In the genomic region with DNA sequence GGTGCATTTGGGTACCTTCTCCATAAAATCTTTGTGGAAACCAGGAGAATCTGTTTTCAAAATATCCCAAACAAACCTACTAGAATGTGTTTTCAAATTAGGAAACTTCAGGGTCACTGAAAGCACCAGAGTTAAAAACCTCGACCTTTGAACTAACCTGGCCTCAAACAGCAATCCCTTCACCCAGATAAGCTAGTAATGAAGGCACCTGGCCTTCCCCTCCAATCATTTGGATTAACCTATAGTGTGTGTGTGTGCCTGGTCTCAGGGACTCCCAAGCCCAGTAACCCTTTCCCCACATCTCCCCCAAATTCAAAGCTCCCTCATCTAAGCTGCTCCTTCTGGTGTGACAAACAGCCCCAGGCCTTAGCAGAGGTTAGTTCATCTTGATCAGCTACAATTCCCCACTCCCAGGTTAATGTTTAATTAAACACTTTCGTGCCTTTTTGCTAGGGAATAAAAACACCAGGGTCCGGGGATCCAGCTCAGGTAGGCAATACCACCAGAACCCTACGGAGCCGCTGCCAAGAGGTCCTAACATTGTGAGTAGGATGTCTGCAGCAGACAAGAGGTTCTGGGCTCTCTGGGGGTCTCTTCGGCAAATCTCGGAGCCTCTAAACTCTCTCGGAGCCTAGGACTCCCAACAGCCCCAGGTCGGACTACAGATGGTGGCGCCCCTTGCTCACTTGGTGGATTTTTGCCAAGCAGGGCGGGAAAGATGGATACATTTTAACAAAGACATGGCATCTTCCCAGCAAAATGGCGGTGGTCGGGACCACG, we compare ENCODE assay signal across 9 mouse cellular contexts. TPM values are rescaled to one million over a fixed set of nuclear protein-coding genes. Genes with fewer than 3 reads are reported as not detected.
DNase-seq lines count a peak whose midpoint lies in the region; ATAC-seq and TF ChIP-seq lines count a peak whose summit lies in the region.
"Had no signal": no experiment of that assay in that cellular context is flagged by ENCODE, and none has a peak within 500 bp of the region (broad histone marks: within the 10 kb centered on the region; RNA-seq: fewer than 3 reads in every experiment).

No protein-coding gene starts in this region.

- no peaks in the 10 kb centered on the region for H3K36me3 ChIP-seq in lung, postnatal 0 days (ENCODE audit: insufficient read depth, low read length)
- no peaks in the 10 kb centered on the region for H3K36me3 ChIP-seq in hindbrain, embryonic 12.5 days
- no peaks in the 10 kb centered on the region for H3K36me3 ChIP-seq in limb, embryonic 14.5 days (ENCODE audit: control insufficient read depth, insufficient read depth, low read length)
- H3K36me3 ChIP-seq in testis, adult 2 months (ENCODE audit: control insufficient read depth, insufficient read depth, low read length) = no peaks in the 10 kb centered on the region

- no peak for ATAC-seq in lung, postnatal 0 days
- ATAC-seq in hindbrain, embryonic 12.5 days (ENCODE audit: low FRiP score) = no peak
- no peak for ATAC-seq in limb, embryonic 14.5 days (ENCODE audit: low FRiP score, low read depth)
- no peak for ATAC-seq in frontal cortex, adult (ENCODE audit: low TSS enrichment)
- ATAC-seq in inflammation-experienced regulatory T-cells, adult 6 months = no peak

- no peak for TF ChIP-seq POLR2A in lung, adult 2 months (IDR thresholded peaks at IDR 0.05; ENCODE audit: borderline replicate concordance, extremely low read depth, low read depth, low read length)
- TF ChIP-seq POLR2A in limb, embryonic 14.5 days (IDR thresholded peaks at IDR 0.05; ENCODE audit: borderline replicate concordance, extremely low read depth, insufficient read depth, insufficient read length) = no peak
- TF ChIP-seq POLR2A in testis, adult 2 months (IDR thresholded peaks at IDR 0.05; ENCODE audit: control insufficient read depth, low read depth, low read length) = 0 out of 2 replicates have a peak, but pooled peaks have one; percentile 16

- no peak overlapping the region for H3K4me3 ChIP-seq in lung, postnatal 0 days (ENCODE audit: low read depth, low read length)
- no peak overlapping the region for H3K4me3 ChIP-seq in lung, adult 2 months (replicated peaks; ENCODE audit: extremely low read depth, low read depth, low read length)
- peak overlapping the region; percentile 71 for H3K4me3 ChIP-seq in hindbrain, embryonic 12.5 days
- peak overlapping the region; percentile 82 for H3K4me3 ChIP-seq in limb, embryonic 14.5 days (replicated peaks; ENCODE audit: low read length)
- H3K4me3 ChIP-seq in testis, adult 2 months (ENCODE audit: control insufficient read depth, low read depth, low read length) = peak overlapping the region; percentile 84

- TF ChIP-seq EP300 in lung, postnatal 0 days (IDR thresholded peaks at IDR 0.05) = no peak

- peaks cover 11% of the 10 kb centered on the region; the same call in 1 of the 2 replicates for H3K4me1 ChIP-seq in lung, postnatal 0 days (ENCODE audit: insufficient read depth, low read depth, low read length)
- H3K4me1 ChIP-seq in lung, adult 2 months (ENCODE audit: control insufficient read depth, insufficient read depth, low read length) = peaks cover 17% of the 10 kb centered on the region
- H3K4me1 ChIP-seq in hindbrain, embryonic 12.5 days = peaks cover 42% of the 10 kb centered on the region
- H3K4me1 ChIP-seq in limb, embryonic 14.5 days (ENCODE audit: control insufficient read depth, insufficient read depth, low read length) = peaks cover 25% of the 10 kb centered on the region
- H3K4me1 ChIP-seq in testis, adult 2 months (ENCODE audit: control insufficient read depth, insufficient read depth, low read length) = peaks cover 41% of the 10 kb centered on the region

- no peak overlapping the region for H3K9ac ChIP-seq in lung, postnatal 0 days (replicated peaks; ENCODE audit: low read depth)
- no peak overlapping the region for H3K9ac ChIP-seq in hindbrain, embryonic 12.5 days
- H3K9ac ChIP-seq in limb, embryonic 14.5 days (ENCODE audit: low read depth, low read length, severe bottlenecking) = peak overlapping the region; percentile 100

- TF ChIP-seq CTCF in lung, postnatal 0 days (IDR thresholded peaks at IDR 0.05) = no peak
- no peak for TF ChIP-seq CTCF in lung, adult 2 months (IDR thresholded peaks at IDR 0.05; ENCODE audit: insufficient read depth, low read length)
- TF ChIP-seq CTCF in testis, adult 2 months (IDR thresholded peaks at IDR 0.05; ENCODE audit: control insufficient read depth, insufficient read depth, insufficient replicate concordance, low read depth, low read length) = no peak

- WGBS in lung, postnatal 0 days = 46% methylated on average over 14 of the region's 14 CpGs
- 57% methylated on average over 14 of the region's 14 CpGs for WGBS in lung, adult 2 months
- WGBS in hindbrain, embryonic 12.5 days = 45% methylated on average over 14 of the region's 14 CpGs
- WGBS in limb, embryonic 14.5 days = 43% methylated on average over 14 of the region's 14 CpGs

- H3K27ac ChIP-seq in lung, postnatal 0 days (ENCODE audit: low read length) = no peak overlapping the region
- H3K27ac ChIP-seq in hindbrain, embryonic 12.5 days = no peak overlapping the region
- H3K27ac ChIP-seq in limb, embryonic 14.5 days (replicated peaks; ENCODE audit: low read depth, low read length) = 0 out of 2 replicates have a peak overlapping the region, but pooled peaks have one; percentile 38
- H3K27ac ChIP-seq in testis, adult 2 months (ENCODE audit: control insufficient read depth, insufficient read depth, low read depth, low read length) = peak overlapping the region; percentile 84

- no peaks in the 10 kb centered on the region for H3K9me3 ChIP-seq in lung, postnatal 0 days (ENCODE audit: low read length)
- no peaks in the 10 kb centered on the region for H3K9me3 ChIP-seq in hindbrain, embryonic 12.5 days (replicated peaks)
- H3K9me3 ChIP-seq in limb, embryonic 14.5 days (ENCODE audit: control insufficient read depth, low read length) = no peaks in the 10 kb centered on the region
- H3K9me3 ChIP-seq: megakaryocyte, embryonic 14.5 days had no signal

- H3K4me2 ChIP-seq in lung, postnatal 0 days (replicated peaks; ENCODE audit: low read depth, low read length) = peak overlapping the region; percentile 97
- peak overlapping the region; percentile 99 for H3K4me2 ChIP-seq in hindbrain, embryonic 12.5 days (replicated peaks)
- H3K4me2 ChIP-seq in limb, embryonic 14.5 days (replicated peaks; ENCODE audit: low read depth, low read length, severe bottlenecking) = peak overlapping the region; percentile 96

- no peak for DNase-seq in lung, postnatal 0 days (ENCODE audit: low spot score)
- no peak for DNase-seq in lung, adult 2 months
- DNase-seq in limb, embryonic 14.5 days (ENCODE audit: low spot score) = no peak
- DNase-seq in thymus, adult 18-20 months = no peak

- no peaks in the 10 kb centered on the region for H3K27me3 ChIP-seq in lung, postnatal 0 days (replicated peaks; ENCODE audit: insufficient read depth, low read length)
- peaks cover 8% of the 10 kb centered on the region for H3K27me3 ChIP-seq in hindbrain, embryonic 12.5 days
- H3K27me3 ChIP-seq in limb, embryonic 14.5 days (ENCODE audit: control insufficient read depth, insufficient read depth, low read length) = no peaks in the 10 kb centered on the region
- no peaks in the 10 kb centered on the region for H3K27me3 ChIP-seq in testis, adult 2 months (ENCODE audit: control insufficient read depth, insufficient read depth, low read length)

RNA-seq across cellular contexts. Expression of a gene that starts 1.5 kb away (rescaled TPM):
- 263 and 311 TPM in 2 replicates for polyA plus RNA-seq in lung, postnatal 0 days (2015; fragmentation: Nextera tagmentation; extraction: Ambion mirVana)
- polyA plus RNA-seq in lung, adult 2 months (2012; rRNA removed) = 92.0 and 112 TPM in 2 replicates
- polyA plus RNA-seq in hindbrain, embryonic 12.5 days (2016; fragmentation: Nextera tagmentation; extraction: Ambion mirVana) = 456 and 488 TPM in 2 replicates
- 390 and 433 TPM in 2 replicates for polyA plus RNA-seq in limb, embryonic 14.5 days (2012; rRNA removed)
- 250 and 278 TPM in 2 replicates for polyA plus RNA-seq in limb, embryonic 14.5 days (2014; fragmentation: Nextera tagmentation; extraction: Ambion mirVana)
- polyA plus RNA-seq in testis, adult 2 months (2012; rRNA removed) = 9.7 and 11.5 TPM in 2 replicates
- 10 to 100 TPM; 31.0 to 52.3 (median 36.9) TPM for polyA plus RNA-seq in inflammation-experienced regulatory T-cells, adult 6 months (2017; shearing (Covaris generic))

RNA-seq across cellular contexts. Expression of a gene that starts 15.0 kb away (rescaled TPM):
- 0.12 and 0.14 TPM in 2 replicates for polyA plus RNA-seq in lung, postnatal 0 days (2015; fragmentation: Nextera tagmentation; extraction: Ambion mirVana)
- polyA plus RNA-seq in lung, adult 2 months (2012; rRNA removed) = 1.3 and 1.8 TPM in 2 replicates
- polyA plus RNA-seq in hindbrain, embryonic 12.5 days (2016; fragmentation: Nextera tagmentation; extraction: Ambion mirVana) = not detected in 2 replicates
- 0.39 and 0.49 TPM in 2 replicates for polyA plus RNA-seq in limb, embryonic 14.5 days (2012; rRNA removed)
- polyA plus RNA-seq in limb, embryonic 14.5 days (2014; fragmentation: Nextera tagmentation; extraction: Ambion mirVana) = not detected in 2 replicates
- polyA plus RNA-seq in testis, adult 2 months (2012; rRNA removed) = not detected in 2 replicates
- polyA plus RNA-seq in inflammation-experienced regulatory T-cells, adult 6 months (2017; shearing (Covaris generic)) = not detected

RNA-seq across cellular contexts. Expression of a gene that starts 36.0 kb away (rescaled TPM):
- 45.4 and 48.4 TPM in 2 replicates for polyA plus RNA-seq in lung, postnatal 0 days (2015; fragmentation: Nextera tagmentation; extraction: Ambion mirVana)
- polyA plus RNA-seq in lung, adult 2 months (2012; rRNA removed) = 60.7 and 67.3 TPM in 2 replicates
- polyA plus RNA-seq in hindbrain, embryonic 12.5 days (2016; fragmentation: Nextera tagmentation; extraction: Ambion mirVana) = 56.8 and 60.3 TPM in 2 replicates
- polyA plus RNA-seq in limb, embryonic 14.5 days (2012; rRNA removed) = 58.3 and 72.3 TPM in 2 replicates
- 44.4 and 54.3 TPM in 2 replicates for polyA plus RNA-seq in limb, embryonic 14.5 days (2014; fragmentation: Nextera tagmentation; extraction: Ambion mirVana)
- polyA plus RNA-seq in testis, adult 2 months (2012; rRNA removed) = 292 and 336 TPM in 2 replicates
- 10 to 100 TPM in 1 of 3 experiments, 1 to 10 TPM in 2; 5.5 to 10.8 (median 9.2) TPM for polyA plus RNA-seq in inflammation-experienced regulatory T-cells, adult 6 months (2017; shearing (Covaris generic))

RNA-seq across cellular contexts. Expression of a gene that starts 48.3 kb away (rescaled TPM):
- polyA plus RNA-seq in lung, postnatal 0 days (2015; fragmentation: Nextera tagmentation; extraction: Ambion mirVana) = 99.3 and 101 TPM in 2 replicates
- polyA plus RNA-seq in lung, adult 2 months (2012; rRNA removed) = 81.2 and 105 TPM in 2 replicates
- 190 and 196 TPM in 2 replicates for polyA plus RNA-seq in hindbrain, embryonic 12.5 days (2016; fragmentation: Nextera tagmentation; extraction: Ambion mirVana)
- 198 and 206 TPM in 2 replicates for polyA plus RNA-seq in limb, embryonic 14.5 days (2012; rRNA removed)
- 214 and 219 TPM in 2 replicates for polyA plus RNA-seq in limb, embryonic 14.5 days (2014; fragmentation: Nextera tagmentation; extraction: Ambion mirVana)
- polyA plus RNA-seq in testis, adult 2 months (2012; rRNA removed) = 110 and 117 TPM in 2 replicates
- polyA plus RNA-seq in inflammation-experienced regulatory T-cells, adult 6 months (2017; shearing (Covaris generic)) = 100 to 1,000 TPM; 224 to 286 (median 240) TPM

Comparison
In these comparisons a context has a peak if more than half of its experiments do, and no peak if none do; other contexts are left out.
1. H3K27ac ChIP-seq: peak in limb, embryonic 14.5 days (single experiment) and testis, adult 2 months (single experiment); none in lung, postnatal 0 days (single experiment) and hindbrain, embryonic 12.5 days (single experiment).
2. H3K4me3 ChIP-seq: peak in hindbrain, embryonic 12.5 days (single experiment), limb, embryonic 14.5 days (single experiment) and testis, adult 2 months (single experiment); none in lung, postnatal 0 days (single experiment) and lung, adult 2 months (single experiment).
3. Peak in every context shown above with its lines, with median percentiles within 50 percentile points of each other: H3K4me2 ChIP-seq.